Mouse (Mus musculus) myocyte (in vitro differentiated cells): Measurements from ENCODE around the gene Rbm5.

Experiments
- CEBPB ChIP-seq: IDR thresholded peaks from 2 replicates; pipeline ENCODE4 v1.6.1; 2011; ENCODE audit warnings: mild to moderate bottlenecking, moderate library complexity; ENCODE audit not compliant: poor library complexity, insufficient read depth, severe bottlenecking
- E2F4 ChIP-seq: IDR thresholded peaks from one replicate; pipeline ENCODE4 v1.6.1; 2011; ENCODE audit warnings: mild to moderate bottlenecking, control low read depth, moderate library complexity; ENCODE audit not compliant: insufficient read depth
- MAX ChIP-seq: IDR thresholded peaks from one replicate; pipeline ENCODE4 v1.6.1; 2011; ENCODE audit warnings: low read depth, mild to moderate bottlenecking, control low read depth
- MYOD1 ChIP-seq, 3 experiments: IDR thresholded peaks; one replicate each; pipeline ENCODE4 v1.6.1; 2011; ENCODE audit warnings: control low read depth in 2 of 3, low read depth in 2 of 3, mild to moderate bottlenecking in 2 of 3, moderate library complexity in 1 of 3; ENCODE audit not compliant: insufficient read length in 2 of 3, control insufficient read depth in 1 of 3
- MYOG ChIP-seq, 3 experiments: IDR thresholded peaks; one replicate each; pipeline ENCODE4 v1.6.1; 2011; ENCODE audit warnings: control low read depth in 2 of 3, low read depth in 2 of 3, mild to moderate bottlenecking in 2 of 3; ENCODE audit not compliant: insufficient read length in 2 of 3, control insufficient read depth in 1 of 3, insufficient read depth in 1 of 3
- POLR2A ChIP-seq: IDR thresholded peaks from one replicate; pipeline ENCODE4 v1.6.1; 2011; ENCODE audit warnings: low read depth, mild to moderate bottlenecking, control low read depth, moderate library complexity; ENCODE audit not compliant: insufficient read length
- POLR2AphosphoS2 ChIP-seq: IDR thresholded peaks from one replicate; pipeline ENCODE4 v1.6.1; 2011; ENCODE audit warnings: low read depth, control low read depth; ENCODE audit not compliant: insufficient read length
- REST ChIP-seq: IDR thresholded peaks from one replicate; pipeline ENCODE4 v1.6.1; 2011; ENCODE audit warnings: mild to moderate bottlenecking, control low read depth, moderate library complexity; ENCODE audit not compliant: insufficient read depth, insufficient read length
- TCF12 ChIP-seq: IDR thresholded peaks from one replicate; pipeline ENCODE4 v1.6.1; 2011; ENCODE audit warnings: mild to moderate bottlenecking, control low read depth; ENCODE audit not compliant: poor library complexity, insufficient read depth, severe bottlenecking
- TCF3 ChIP-seq: IDR thresholded peaks from one replicate; pipeline ENCODE4 v1.6.1; 2011; ENCODE audit warnings: low read depth, control low read depth; ENCODE audit not compliant: insufficient read length
- USF1 ChIP-seq: IDR thresholded peaks from one replicate; pipeline ENCODE4 v1.6.1; 2011; ENCODE audit warnings: low read depth, mild to moderate bottlenecking, control low read depth, moderate library complexity

DNA sequence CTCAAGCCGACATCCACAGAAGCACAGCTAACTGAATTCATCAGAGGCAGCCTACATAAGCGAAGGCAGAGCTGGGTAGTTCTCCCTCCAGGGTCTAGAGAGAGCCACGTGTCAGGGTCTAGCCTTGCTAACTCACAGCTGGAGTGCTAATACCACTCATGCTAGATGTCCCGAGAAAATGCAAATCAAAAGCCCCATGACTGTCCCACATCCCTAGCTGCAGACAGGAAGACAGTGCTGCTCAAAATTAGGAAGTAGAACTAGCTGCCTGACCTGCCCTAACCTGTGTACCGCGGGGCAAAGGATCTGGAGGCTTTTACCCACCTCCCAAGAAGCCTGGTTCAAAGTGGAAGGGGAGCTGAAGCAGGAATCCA, 74.7 kb downstream of the Rbm5 start:
- no peak for TF ChIP-seq USF1
- TF ChIP-seq MYOD1 (IDR thresholded peaks at IDR 0.05; ENCODE audit: control insufficient read depth in 1 of 3, insufficient read length in 2 of 3, low read depth in 2 of 3) = no peak
- no peak for TF ChIP-seq POLR2A
- no peak for TF ChIP-seq REST
- TF ChIP-seq POLR2AphosphoS2 = no peak
- TF ChIP-seq TCF12 = no peak
- TF ChIP-seq MAX = no peak
- no peak for TF ChIP-seq TCF3
- no peak for TF ChIP-seq MYOG (IDR thresholded peaks at IDR 0.05; ENCODE audit: control insufficient read depth in 1 of 3, insufficient read depth in 1 of 3, insufficient read length in 2 of 3, low read depth in 2 of 3)
- TF ChIP-seq CEBPB = no peak
- no peak for TF ChIP-seq E2F4
